Mouse (Mus musculus) small intestine, adult 2 months (tissue): ENCODE results near the gene Map7. TPM values are rescaled to one million over a fixed set of nuclear protein-coding genes. Genes with fewer than 3 reads are reported as not detected.

Source experiments
- H3K27ac ChIP-seq: fragments of 200-500 bp; 2 replicates; pipeline ENCODE4 v1.5.1; 2012; ENCODE audit warnings: low read depth, low read length, control low read depth, inconsistent platforms; ENCODE audit not compliant: insufficient read depth
- H3K27me3 ChIP-seq: fragments of 200-500 bp; 2 replicates; pipeline ENCODE4 v1.6.1; 2012; ENCODE audit warnings: mild to moderate bottlenecking, moderate library complexity, low read length, inconsistent platforms; ENCODE audit not compliant: control insufficient read depth, insufficient read depth
- H3K36me3 ChIP-seq: fragments of 200-500 bp; 2 replicates; pipeline ENCODE4 v1.6.1; 2012; ENCODE audit warnings: mild to moderate bottlenecking, low read length, control low read depth, inconsistent platforms; ENCODE audit not compliant: control insufficient read depth, insufficient read depth
- H3K4me1 ChIP-seq: fragments of 200-500 bp; 2 replicates; pipeline ENCODE4 v1.6.1; 2012; ENCODE audit warnings: low read length, inconsistent platforms, mixed read lengths; ENCODE audit not compliant: control insufficient read depth, insufficient read depth, insufficient read length
- H3K4me3 ChIP-seq: fragments of 200-500 bp; 2 replicates; pipeline ENCODE4 v1.5.1; 2012; ENCODE audit warnings: low read depth, mild to moderate bottlenecking, control low read depth, inconsistent platforms, low read length, moderate library complexity
- CTCF ChIP-seq: fragments of 200-500 bp; IDR thresholded peaks from 2 replicates; pipeline ENCODE4 v1.5.1; 2012; ENCODE audit warnings: low read depth, mild to moderate bottlenecking, control low read depth, inconsistent platforms, low read length, moderate library complexity, mixed read lengths; ENCODE audit not compliant: insufficient replicate concordance, insufficient read length; ENCODE audit errors: extremely low read depth
- POLR2A ChIP-seq: fragments of 200-500 bp; IDR thresholded peaks from 2 replicates; pipeline ENCODE4 v1.6.1; 2012; ENCODE audit warnings: low read depth, mild to moderate bottlenecking, control low read depth, inconsistent platforms, low read length, moderate library complexity
- whole genome bisulfite sequencing: fragments of 180-500 bp; shearing (Covaris S2); methylation state at CpG from one replicate; pipeline ENCODE4 v1.1.7; 2018; 5-methylcytosine and 5-hydroxymethylcytosine counted together
- polyA plus RNA-seq: library from polyadenylated mRNA; depleted of rRNA; stranded (reverse); fragments of >200 nt; gene quantifications from 2 replicates; pipeline ENCODE4 v1.2.3, GENCODE M21; 2012

Gene Map7
- polyA plus RNA-seq, 1 experiment = 40.8 TPM

DNA sequence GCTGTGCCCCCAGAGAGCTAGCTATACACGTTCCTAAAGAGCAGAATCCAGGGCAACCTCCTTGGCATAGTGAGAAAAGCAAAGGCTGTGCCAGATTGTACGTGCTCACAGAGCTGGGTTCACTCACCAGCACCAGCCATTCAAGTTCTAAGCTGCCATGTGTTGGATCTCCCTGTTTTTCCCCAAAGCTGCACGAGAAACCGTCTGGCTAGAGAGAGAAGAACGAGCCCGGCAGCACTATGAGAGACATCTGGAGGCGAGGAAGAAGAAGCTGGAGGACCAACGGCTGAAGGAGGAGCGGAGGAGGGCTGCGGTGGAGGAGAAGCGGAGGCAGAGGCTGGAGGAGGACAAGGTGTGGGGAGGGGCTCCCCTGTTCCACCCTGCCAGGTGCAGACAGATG is 96.8 kb downstream of the Map7 start:
- 93% methylated on average over 11 of the region's 11 CpGs for WGBS
- Histone ChIP-seq H3K27ac (no peak overlapping the region), H3K4me1 (peaks cover 8% of the 10 kb centered on the region; the same call in 1 of the 2 replicates), H3K4me3 (no peak overlapping the region), H3K27me3 (no peaks in the 10 kb centered on the region), H3K36me3 (peaks cover 31% of the 10 kb centered on the region)
- TF ChIP-seq POLR2A (no peak), CTCF (no peak)

DNA sequence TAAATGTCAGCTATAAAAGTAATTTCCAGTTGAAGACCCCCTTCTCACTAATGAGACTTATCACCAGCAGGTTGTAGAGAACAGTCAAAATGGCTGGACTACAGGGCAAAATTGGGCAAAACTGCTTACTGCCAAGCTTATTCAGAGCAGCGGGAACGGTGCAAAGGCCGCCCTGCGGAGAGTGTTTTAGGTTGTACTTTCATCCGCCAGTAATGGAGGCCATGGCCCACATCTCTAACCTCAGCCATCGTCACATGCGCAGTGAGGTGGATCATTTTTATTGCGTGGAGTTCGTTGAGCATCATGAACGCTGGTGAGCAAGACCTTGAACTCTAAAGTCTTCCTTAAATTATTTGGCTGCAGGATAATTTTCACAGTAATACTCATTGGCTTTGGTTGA is 100.8 kb downstream of the Map7 start:
- H3K27me3 ChIP-seq = no peaks in the 10 kb centered on the region
- H3K27ac ChIP-seq = no peak overlapping the region
- H3K4me1 ChIP-seq = no peaks in the 10 kb centered on the region
- H3K36me3 ChIP-seq = peaks cover 43% of the 10 kb centered on the region
- WGBS = 95% methylated on average over 10 of the region's 10 CpGs
- H3K4me3 ChIP-seq = no peak overlapping the region
- TF ChIP-seq POLR2A (no peak), CTCF (no peak)

DNA sequence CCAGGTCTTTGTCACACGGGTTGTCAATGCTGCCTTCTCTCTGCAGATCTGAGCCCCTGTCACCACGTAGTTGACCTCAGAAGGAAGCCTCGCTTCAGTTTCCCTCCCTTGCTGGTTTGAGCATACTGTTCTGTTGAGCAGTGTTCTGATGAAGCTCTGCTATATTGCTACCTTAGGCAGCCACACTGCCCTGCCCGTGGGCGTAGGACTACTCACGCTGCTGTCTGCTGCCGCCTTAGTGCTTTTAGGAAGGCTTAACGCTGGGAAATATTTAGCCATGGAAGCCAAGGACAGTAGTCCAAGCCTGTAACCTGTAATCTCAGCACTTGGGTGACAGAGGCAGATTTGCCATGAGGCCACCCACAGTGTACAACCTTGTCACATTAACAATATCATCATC is 107.3 kb downstream of the Map7 start:
- TF ChIP-seq POLR2A (no peak), CTCF (no peak)
- 88% methylated on average over 8 of the region's 8 CpGs for WGBS
- Histone ChIP-seq H3K27me3 (no peaks in the 10 kb centered on the region), H3K4me1 (no peaks in the 10 kb centered on the region), H3K4me3 (no peak overlapping the region), H3K36me3 (peaks cover 30% of the 10 kb centered on the region), H3K27ac (no peak overlapping the region)

DNA sequence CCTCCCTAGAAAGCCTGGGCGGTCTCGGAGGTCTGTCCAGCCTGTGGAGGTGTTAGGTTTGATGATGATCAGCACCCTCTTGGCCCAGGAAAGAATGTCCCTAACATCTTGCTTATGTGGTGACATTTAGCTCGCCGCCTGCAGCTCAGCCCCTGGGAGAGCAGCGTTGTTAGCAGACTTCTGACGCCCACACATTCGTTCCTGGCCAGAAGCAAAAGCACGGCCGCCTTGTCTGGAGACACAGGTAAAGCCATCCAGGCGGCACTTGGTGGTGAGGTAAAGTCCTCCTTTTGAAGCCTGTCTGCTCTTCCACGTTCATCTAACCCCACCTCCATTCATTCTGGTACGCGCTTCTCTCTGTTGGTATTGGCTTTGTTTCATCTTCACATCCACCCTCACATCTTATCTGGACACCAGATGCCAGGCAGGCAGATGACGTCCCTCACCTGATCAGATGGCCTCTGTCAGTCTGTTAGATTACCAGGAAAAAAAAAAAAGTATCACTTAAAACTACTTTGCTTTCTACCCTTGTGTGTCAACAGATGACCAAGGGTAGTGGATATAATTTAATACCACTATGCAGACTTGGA is 108.9 kb downstream of the Map7 start:
- Histone ChIP-seq H3K27ac (no peak overlapping the region), H3K36me3 (peaks cover 35% of the 10 kb centered on the region), H3K4me1 (no peaks in the 10 kb centered on the region), H3K4me3 (no peak overlapping the region), H3K27me3 (no peaks in the 10 kb centered on the region)
- TF ChIP-seq CTCF (no peak), POLR2A (no peak)
- 84% methylated on average over 14 of the region's 14 CpGs for WGBS

DNA sequence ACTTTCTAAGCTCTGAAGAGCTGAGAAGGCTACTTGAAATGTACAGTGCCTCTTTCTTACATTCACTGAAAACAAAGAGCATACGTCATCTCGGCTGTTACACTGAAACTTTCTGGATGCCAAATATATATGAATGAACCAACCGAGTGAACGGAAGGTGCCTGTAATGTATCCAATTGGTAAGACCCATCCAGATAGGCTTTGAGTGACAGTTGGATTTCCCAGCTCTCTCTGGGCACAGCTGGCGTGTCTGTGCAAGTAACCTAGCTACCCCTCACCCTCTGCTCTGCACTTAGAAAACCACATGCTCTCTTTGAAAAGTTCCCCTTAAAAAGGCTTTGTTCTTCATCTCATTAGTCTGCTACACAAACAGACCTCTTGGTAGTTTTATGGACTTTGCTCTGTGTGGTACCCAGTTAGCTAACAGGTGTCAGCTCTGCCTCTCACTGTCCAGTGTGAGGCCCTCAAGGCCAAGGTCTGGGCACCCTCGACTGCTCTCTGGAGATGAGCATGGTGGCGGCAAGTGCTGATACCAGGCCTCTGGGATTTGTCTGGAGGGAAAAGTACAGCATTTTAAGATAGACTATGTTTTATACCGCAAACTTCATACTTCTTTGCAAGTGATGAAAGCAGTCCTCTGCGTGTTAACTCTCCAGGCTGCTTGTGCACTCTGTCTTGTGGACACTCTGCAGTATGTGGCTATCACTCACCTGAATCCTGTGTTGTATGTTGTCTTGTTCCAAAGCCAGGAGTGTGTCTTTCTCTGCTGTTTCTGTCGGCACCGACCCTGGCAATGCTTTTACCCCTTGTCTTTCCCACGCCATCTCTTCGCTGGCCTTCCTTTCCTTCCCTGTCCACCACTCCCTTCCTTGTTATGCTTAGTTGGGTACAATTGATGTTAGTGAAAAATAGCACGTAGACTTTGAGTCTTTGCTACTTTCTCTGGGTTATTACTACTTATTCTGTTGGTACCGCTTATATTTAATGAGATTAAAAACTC is 109.8 kb downstream of the Map7 start:
- no peak overlapping the region for H3K4me3 ChIP-seq
- H3K27me3 ChIP-seq = no peaks in the 10 kb centered on the region
- no peak for TF ChIP-seq POLR2A
- TF ChIP-seq CTCF = no peak
- H3K36me3 ChIP-seq = peaks cover 34% of the 10 kb centered on the region
- no peak overlapping the region for H3K27ac ChIP-seq
- no peaks in the 10 kb centered on the region for H3K4me1 ChIP-seq
- WGBS = 90% methylated on average over 15 of the region's 15 CpGs

DNA sequence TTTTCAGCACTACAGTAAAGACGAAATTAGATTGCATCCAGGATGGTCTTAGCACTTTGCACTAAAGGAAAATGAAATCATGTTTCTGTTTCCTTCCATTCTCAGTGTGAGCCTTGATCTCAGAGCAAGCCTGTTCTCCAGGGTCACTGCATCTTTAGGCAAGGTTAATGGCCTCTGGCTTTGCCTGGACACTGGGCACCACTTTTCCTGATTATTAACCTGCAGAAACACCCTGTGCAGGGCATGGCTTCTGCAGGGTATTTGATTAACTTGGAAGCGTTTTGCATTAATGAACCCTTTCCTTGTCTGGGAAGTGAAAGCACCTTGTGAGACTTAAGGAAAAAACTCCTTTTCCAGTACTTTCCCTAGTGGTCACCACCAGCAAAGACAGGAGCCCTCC is 111.2 kb downstream of the Map7 start:
- Histone ChIP-seq H3K27ac (no peak overlapping the region), H3K27me3 (no peaks in the 10 kb centered on the region), H3K36me3 (peaks cover 31% of the 10 kb centered on the region), H3K4me3 (no peak overlapping the region), H3K4me1 (no peaks in the 10 kb centered on the region)
- WGBS = 90% methylated on average over 2 of the region's 2 CpGs
- no peak for TF ChIP-seq CTCF
- TF ChIP-seq POLR2A = no peak

DNA sequence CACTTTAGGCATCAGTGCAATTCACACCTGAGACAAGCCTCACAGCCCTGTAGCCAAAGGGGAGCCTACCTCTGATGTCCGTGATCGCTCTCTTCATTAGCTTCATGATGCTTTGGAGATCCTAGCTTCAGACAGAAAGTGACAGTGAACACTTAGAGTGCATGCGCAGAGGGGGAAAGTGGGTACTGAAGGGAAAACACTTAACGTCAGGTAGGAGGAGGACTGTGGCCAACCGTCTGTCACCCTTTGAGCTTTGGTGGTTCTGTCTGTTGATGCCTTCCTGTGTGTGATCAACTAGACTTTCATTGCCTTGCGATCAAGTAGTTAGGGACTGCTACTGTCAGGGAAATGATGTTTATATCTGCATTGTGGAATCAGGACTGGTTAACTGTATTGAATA is 114.6 kb downstream of the Map7 start:
- 91% methylated on average over 6 of the region's 6 CpGs for whole genome bisulfite sequencing
- H3K27ac ChIP-seq = no peak overlapping the region
- no peaks in the 10 kb centered on the region for H3K4me1 ChIP-seq
- TF ChIP-seq POLR2A (no peak), CTCF (no peak)
- H3K27me3 ChIP-seq = no peaks in the 10 kb centered on the region
- no peak overlapping the region for H3K4me3 ChIP-seq
- peaks cover 31% of the 10 kb centered on the region for H3K36me3 ChIP-seq
